Mouse (Mus musculus): Measurements from ENCODE around the gene Pex3. TPM values are rescaled to one million over a fixed set of nuclear protein-coding genes. Genes with fewer than 3 reads are reported as not detected.

Pex3 gene
- polyA plus RNA-seq, 1 experiment, result 0.65 TPM

- H3K9me3 ChIP-seq (ENCODE audit: control insufficient read depth, low read length), result no peaks in the 10 kb centered on the region; the same call in 1 of the 2 replicates
- no peaks in the 10 kb centered on the region; the same call in 1 of the 2 replicates for H3K4me1 ChIP-seq (ENCODE audit: control insufficient read depth)
- H3K27me3 ChIP-seq (ENCODE audit: control insufficient read depth), result peaks cover 54% of the 10 kb centered on the region
- no peak for TF ChIP-seq TAL1 (IDR thresholded peaks at IDR 0.05; ENCODE audit: low read length)
- no peak for TF ChIP-seq GATA1 (IDR thresholded peaks at IDR 0.05; ENCODE audit: low read length)
- H3K4me3 ChIP-seq (replicated peaks), result no peak overlapping the region
- no peaks in the 10 kb centered on the region for H3K36me3 ChIP-seq (ENCODE audit: control insufficient read depth)
Observed at GRCm38 (mm10) chr10:13474568-13474955, 78.4 kb downstream of the Pex3 start.

Other genes starting within 250 kb of the Pex3 start
- gene Phactr2, start 78.7 kb downstream of the Pex3 start, polyA plus RNA-seq (2012), result under 0.01 and 0.02 TPM in 2 replicates
- gene Fuca2, start 53.6 kb downstream of the Pex3 start, polyA plus RNA-seq (2012), result 1.2 and 1.6 TPM in 2 replicates
- 0.06 and 0.11 TPM in 2 replicates for gene Adat2, start 248 bp downstream of the Pex3 start, polyA plus RNA-seq (2012)

Data from erythroblast, embryonic 14.5 days (primary cell).